Mouse (Mus musculus) cortical plate, adult 2 months (tissue): Measurements from ENCODE around the gene Plcl1.

Experiments
- CTCF ChIP-seq: fragments of 200-500 bp; IDR thresholded peaks from 2 replicates; pipeline ENCODE4 v1.5.1; 2011; ENCODE audit warnings: mild to moderate bottlenecking, control low read depth, low read length; ENCODE audit not compliant: insufficient read depth; ENCODE audit errors: extremely low read depth
- POLR2A ChIP-seq: fragments of 200-500 bp; IDR thresholded peaks from 2 replicates; pipeline ENCODE4 v1.6.1; 2011; ENCODE audit warnings: mild to moderate bottlenecking, low read length, control low read depth; ENCODE audit not compliant: insufficient read depth; ENCODE audit errors: extremely low read depth

DNA sequence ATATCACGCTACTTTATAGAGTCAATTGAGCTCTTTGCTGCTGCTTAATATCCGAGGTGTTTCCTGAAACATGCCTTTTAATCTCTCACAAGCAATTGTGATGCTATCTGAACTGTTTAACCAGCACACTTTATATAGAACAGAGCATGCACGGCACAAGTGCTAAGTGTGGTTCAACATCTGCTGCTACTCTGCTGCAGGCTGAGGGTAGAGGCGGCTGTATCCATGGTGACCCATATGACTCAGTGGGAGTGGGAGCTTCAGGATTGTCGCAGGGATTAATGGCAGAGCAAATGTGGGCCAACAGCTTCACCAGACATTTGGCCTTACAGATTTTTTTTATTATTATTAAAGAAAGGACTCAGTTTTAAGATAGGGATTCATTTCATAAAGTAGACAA lies 5.8 kb upstream of the Plcl1 start:
- TF ChIP-seq CTCF, result no peak
- no peak for TF ChIP-seq POLR2A
